Mouse (Mus musculus) CH12.LX (cell line): Measurements from ENCODE around the gene C130050O18Rik. TPM values are rescaled to one million over a fixed set of nuclear protein-coding genes. Genes with fewer than 3 reads are reported as not detected.

ENCODE experiments used
- DNase-seq: peaks from one replicate; pipeline ENCODE4 v3.0.0-alpha.2; 2013; ENCODE audit errors: extremely low read depth
- H3K27ac ChIP-seq: 2 replicates; pipeline ENCODE4 v1.5.1; 2012; ENCODE audit warnings: low read depth, mild to moderate bottlenecking, control low read depth, moderate library complexity; ENCODE audit not compliant: insufficient read depth
- H3K27me3 ChIP-seq: replicated peaks from 2 replicates; pipeline ENCODE3; 2012; ENCODE audit warnings: inconsistent platforms
- H3K36me3 ChIP-seq, 2 experiments: replicated peaks in 1 of 2; 2 replicates each; pipeline versions ENCODE3 to v1.6.1; 2012; ENCODE audit warnings: inconsistent platforms in 1 of 2, low read length in 1 of 2, mild to moderate bottlenecking in 1 of 2, mixed read lengths in 1 of 2, moderate library complexity in 1 of 2; ENCODE audit not compliant: control insufficient read depth in 1 of 2, insufficient read depth in 1 of 2
- H3K4me1 ChIP-seq, 2 experiments: 2 replicates each; pipeline ENCODE4 v1.6.1; 2012; ENCODE audit warnings: inconsistent platforms in 1 of 2, moderate library complexity in 1 of 2; ENCODE audit not compliant: insufficient read depth in 2 of 2, control insufficient read depth in 1 of 2
- H3K4me2 ChIP-seq: 2 replicates; pipeline ENCODE4 v1.6.1; 2012; ENCODE audit warnings: low read depth, mild to moderate bottlenecking, control low read depth; ENCODE audit not compliant: poor library complexity, insufficient read depth, severe bottlenecking
- H3K4me3 ChIP-seq, 3 experiments: fragments of 150-350 bp in 1 of 3; sonication (generic) in 1 of 3; replicated peaks in 1 of 3; 2 replicates each; pipeline versions ENCODE3 to v1.5.1; 2011 to 2012; ENCODE audit warnings: low read depth in 2 of 3, low read length in 2 of 3, mild to moderate bottlenecking in 2 of 3, moderate library complexity in 2 of 3, control low read depth in 1 of 3, improper control_type of control experiment in 1 of 3, inconsistent platforms in 1 of 3, mixed read lengths in 1 of 3; ENCODE audit not compliant: poor library complexity in 1 of 3
- H3K79me2 ChIP-seq: replicated peaks from 2 replicates; pipeline ENCODE4 v1.6.1; 2012; ENCODE audit warnings: mild to moderate bottlenecking, moderate library complexity; ENCODE audit not compliant: control insufficient read depth, poor library complexity, insufficient read depth, severe bottlenecking; ENCODE audit errors: extremely low read depth
- H3K9ac ChIP-seq: 2 replicates; pipeline ENCODE4 v1.6.1; 2012; ENCODE audit warnings: low read depth, mild to moderate bottlenecking, control low read depth, moderate library complexity; ENCODE audit not compliant: insufficient read depth
- H3K9me3 ChIP-seq: replicated peaks from 2 replicates; pipeline ENCODE3; 2012; ENCODE audit warnings: low read length, inconsistent platforms, mixed read lengths
- BHLHE40 ChIP-seq: IDR thresholded peaks from 2 replicates; pipeline ENCODE4 v1.6.1; 2011; ENCODE audit warnings: mild to moderate bottlenecking, low read depth, low read length, improper control_type of control experiment
- CTCF ChIP-seq, 2 experiments: IDR thresholded peaks in 1 of 2; conservative IDR thresholded peaks in 1 of 2; 2 replicates each; pipeline ENCODE4 v1.5.1; 2011 to 2012; ENCODE audit warnings: low read depth in 2 of 2, low read length in 2 of 2, improper control_type of control experiment in 1 of 2, inconsistent platforms in 1 of 2, mild to moderate bottlenecking in 1 of 2, moderate library complexity in 1 of 2
- E2F4 ChIP-seq: IDR thresholded peaks from 2 replicates; pipeline ENCODE4 v1.6.1; 2011; ENCODE audit warnings: low read depth, low read length, improper control_type of control experiment; ENCODE audit not compliant: insufficient replicate concordance
- ETS1 ChIP-seq: conservative IDR thresholded peaks from 2 replicates; pipeline ENCODE4 v1.6.1; 2012; ENCODE audit warnings: low read depth, mild to moderate bottlenecking, inconsistent platforms, low read length, improper control_type of control experiment, moderate library complexity
- GABPA ChIP-seq: IDR thresholded peaks from 2 replicates; pipeline ENCODE4 v1.6.1; 2012; ENCODE audit warnings: low read depth, low read length, improper control_type of control experiment, inconsistent platforms; ENCODE audit not compliant: insufficient replicate concordance
- IRF4 ChIP-seq: IDR thresholded peaks from 2 replicates; pipeline ENCODE4 v1.6.1; 2014; ENCODE audit warnings: low read depth, mild to moderate bottlenecking, inconsistent platforms, low read length, improper control_type of control experiment
- JUN ChIP-seq: IDR thresholded peaks from 2 replicates; pipeline ENCODE4 v1.6.1; 2011; ENCODE audit warnings: low read depth, mild to moderate bottlenecking, low read length, improper control_type of control experiment, moderate library complexity; ENCODE audit not compliant: insufficient read depth
- MAZ ChIP-seq: IDR thresholded peaks from 2 replicates; pipeline ENCODE4 v1.6.1; 2012; ENCODE audit warnings: low read depth, mild to moderate bottlenecking, inconsistent platforms, low read length, improper control_type of control experiment, moderate library complexity
- MEF2A ChIP-seq: IDR thresholded peaks from 2 replicates; pipeline ENCODE4 v1.6.1; 2014; ENCODE audit warnings: low read depth, mild to moderate bottlenecking, inconsistent platforms, low read length, improper control_type of control experiment, borderline replicate concordance
- MXI1 ChIP-seq: IDR thresholded peaks from 2 replicates; pipeline ENCODE4 v1.6.1; 2011; ENCODE audit warnings: mild to moderate bottlenecking, low read depth, low read length, improper control_type of control experiment
- POLR2AphosphoS2 ChIP-seq: IDR thresholded peaks from 2 replicates; pipeline ENCODE4 v1.6.1; 2011; ENCODE audit warnings: low read depth, low read length, improper control_type of control experiment
- RCOR1 ChIP-seq: conservative IDR thresholded peaks from 2 replicates; pipeline ENCODE4 v1.6.1; 2012; ENCODE audit warnings: low read depth, mild to moderate bottlenecking, inconsistent platforms, low read length, improper control_type of control experiment
- TBP ChIP-seq: conservative IDR thresholded peaks from 2 replicates; pipeline ENCODE4 v1.6.1; 2011; ENCODE audit warnings: low read depth, low read length, improper control_type of control experiment
- UBTF ChIP-seq: IDR thresholded peaks from 2 replicates; pipeline ENCODE4 v1.6.1; 2012; ENCODE audit warnings: low read depth, mild to moderate bottlenecking, inconsistent platforms, low read length, improper control_type of control experiment, moderate library complexity
- USF1 ChIP-seq: IDR thresholded peaks from 2 replicates; pipeline ENCODE4 v1.6.1; 2014; ENCODE audit warnings: low read depth, mild to moderate bottlenecking, inconsistent platforms, low read length, improper control_type of control experiment
- USF2 ChIP-seq: conservative IDR thresholded peaks from 2 replicates; pipeline ENCODE4 v1.6.1; 2011; ENCODE audit warnings: low read depth, low read length, improper control_type of control experiment
- ZC3H11A ChIP-seq: IDR thresholded peaks from 2 replicates; pipeline ENCODE4 v1.6.1; 2012; ENCODE audit warnings: low read depth, mild to moderate bottlenecking, inconsistent platforms, low read length, improper control_type of control experiment
- ZKSCAN1 ChIP-seq: IDR thresholded peaks from 2 replicates; pipeline ENCODE4 v1.6.1; 2012; ENCODE audit warnings: low read depth, inconsistent platforms, low read length, improper control_type of control experiment, borderline replicate concordance
- ZMIZ1 ChIP-seq: IDR thresholded peaks from 2 replicates; pipeline ENCODE4 v1.6.1; 2012; ENCODE audit warnings: low read depth, mild to moderate bottlenecking, inconsistent platforms, low read length, improper control_type of control experiment
- dilution Hi-C: fragments of 300-500 bp; cut with MboI; formaldehyde crosslinking; loops from 2 replicates; pipeline ENCODE4 v1.14.3; 2020; ENCODE audit warnings: low sequenced_read_pairs; ENCODE audit not compliant: extremely low pct_unique_long_range_greater_than_20kb, extremely low pct_ligation_motif_present
- in situ Hi-C: fragments of 300-500 bp; cut with MboI; formaldehyde crosslinking; loops from 3 replicates; pipeline ENCODE4 v1.14.3; 2019; ENCODE audit warnings: low sequenced_read_pairs, low pct_ligation_motif_present, low pct_unique_long_range_greater_than_20kb, mixed read lengths
- polyA plus RNA-seq: library from polyadenylated mRNA; unstranded; fragments of >175 nt; gene quantifications from 2 replicates; pipeline ENCODE4 v1.2.1, GENCODE M21; 2012; ENCODE audit warnings: low read depth; ENCODE audit not compliant: insufficient read length
- total RNA-seq, 2 experiments: library from RNA; depleted of rRNA; stranded (reverse); fragments of 300-350 nt in 1 of 2; fragments of >200 nt in 1 of 2; gene quantifications; 2 replicates each; pipeline ENCODE4 v1.2.3; 2012 to 2014

Gene C130050O18Rik
- total and polyA plus RNA-seq, 3 experiments, result 0.54 TPM; not detected in 2

- DNase-seq, result no peak
- Histone ChIP-seq H3K27me3 (no peaks in the 10 kb centered on the region), H3K9ac (no peak overlapping the region), H3K4me3 (no peak overlapping the region), H3K79me2 (no peaks in the 10 kb centered on the region), H3K4me1 (peaks cover 4 to 31% of the 10 kb centered on the region in 2 experiments; a peak in 3 of 4 replicates), H3K4me2 (no peak overlapping the region), H3K27ac (no peak overlapping the region), H3K36me3 (peaks cover 9 to 80% of the 10 kb centered on the region in 2 experiments), H3K9me3 (no peaks in the 10 kb centered on the region)
- in situ Hi-C loops, result loop anchor here (25.0 kb wide), 1 partner anchor 91 kb away; the partner anchor contains the start of genes Cox19 and Cyp2w1
- dilution Hi-C loops, result no loop called here
- TF ChIP-seq GABPA (no peak), ZMIZ1 (no peak)
These were observed 48.0 kb downstream of the C130050O18Rik start for GRCm38 (mm10) chr5:139453031-139453430.

- H3K27me3 ChIP-seq, result no peaks in the 10 kb centered on the region
- in situ Hi-C loops, result loop anchor here (25.0 kb wide), 1 partner anchor 93 kb away; the partner anchor contains the start of genes Cox19 and Cyp2w1
These were observed 50.1 kb downstream of the C130050O18Rik start for GRCm38 (mm10) chr5:139455166-139455565.

GRCm38 (mm10) chr5:139457241-139457640 is 52.2 kb downstream of the C130050O18Rik start:
- no peak for TF ChIP-seq BHLHE40
- no peak for TF ChIP-seq RCOR1
- TF ChIP-seq TBP, result no peak
- no peak for TF ChIP-seq ETS1
- no peak for TF ChIP-seq MAZ
- no peak for TF ChIP-seq JUN
- TF ChIP-seq ZKSCAN1, result no peak
- no peak for TF ChIP-seq UBTF
- no peak for TF ChIP-seq MEF2A
- no peak for TF ChIP-seq POLR2AphosphoS2
- TF ChIP-seq E2F4, result no peak
- no peak for TF ChIP-seq ZC3H11A
- peaks cover 5 to 59% of the 10 kb centered on the region in 2 experiments for H3K36me3 ChIP-seq

More at GRCm38 (mm10) chr5:139455166-139455565, 50.1 kb downstream of the C130050O18Rik start:
- Histone ChIP-seq H3K27ac (no peak overlapping the region), H3K4me2 (no peak overlapping the region), H3K79me2 (peaks cover 3% of the 10 kb centered on the region)
- TF ChIP-seq IRF4 (no peak), USF1 (no peak), CTCF (conservative IDR thresholded peaks at IDR 0.05 in 1 of 2, IDR thresholded peaks at IDR 0.05 in 1 of 2; ENCODE audit: low read depth in 2 of 2, low read length in 2 of 2) (no peak), USF2 (no peak), E2F4 (no peak), MXI1 (no peak)
- TF ChIP-seq, all 38 proteins: peak for 0
- no peak for DNase-seq
- Histone ChIP-seq H3K9ac (no peak overlapping the region), H3K36me3 (peaks cover 9 to 74% of the 10 kb centered on the region in 2 experiments), H3K9me3 (no peaks in the 10 kb centered on the region), H3K4me3 (no peak overlapping the region), H3K4me1 (peaks cover 2 to 31% of the 10 kb centered on the region in 2 experiments; a peak in 3 of 4 replicates)
- dilution Hi-C loops, result no loop called here

More at GRCm38 (mm10) chr5:139457241-139457640, 52.2 kb downstream of the C130050O18Rik start:
- no peaks in the 10 kb centered on the region for H3K9me3 ChIP-seq
- no peak overlapping the region for H3K4me3 ChIP-seq
- in situ Hi-C loops (loop anchor here (25.0 kb wide), 1 partner anchor 95 kb away; the partner anchor contains the start of genes Cox19 and Cyp2w1), dilution Hi-C loops (no loop called here)
- H3K27ac ChIP-seq, result no peak overlapping the region
- no peak overlapping the region for H3K4me2 ChIP-seq
- no peak for DNase-seq
- no peaks in the 10 kb centered on the region for H3K27me3 ChIP-seq
- H3K79me2 ChIP-seq, result peaks cover 3% of the 10 kb centered on the region
- peaks cover 4 to 38% of the 10 kb centered on the region in 2 experiments; a peak in 3 of 4 replicates for H3K4me1 ChIP-seq
- H3K9ac ChIP-seq, result no peak overlapping the region
